Mouse (Mus musculus): ENCODE data around the gene Mmrn2.

DNA sequence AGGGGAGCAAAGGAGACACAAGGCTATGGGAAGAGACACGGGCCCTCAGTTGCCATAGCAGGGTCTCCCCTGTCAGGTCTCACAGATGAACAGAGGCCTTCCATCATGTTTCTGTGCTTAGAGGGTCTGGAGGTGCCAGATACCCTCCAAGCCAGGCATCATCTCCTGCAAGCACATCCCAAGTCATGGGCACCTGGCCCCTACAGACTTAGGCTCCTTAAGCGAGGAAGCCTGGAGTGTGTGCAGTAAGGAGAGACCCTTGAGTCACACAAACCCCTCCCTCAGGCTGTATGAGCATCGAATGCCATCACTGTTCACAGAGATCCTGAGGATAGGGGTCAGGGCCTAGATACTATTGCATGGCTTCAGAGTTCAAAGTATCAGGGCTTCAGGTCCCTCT lies 4.3 kb upstream of the Mmrn2 start:
- TF ChIP-seq POLR2A (IDR thresholded peaks at IDR 0.05; ENCODE audit: insufficient read depth, low read length) (no peak), CTCF (IDR thresholded peaks at IDR 0.05; ENCODE audit: low read depth, low read length) (no peak), EP300 (IDR thresholded peaks at IDR 0.05; ENCODE audit: insufficient read depth, low read depth, low read length) (no peak)

Data from ES-Bruce4 (cell line).